Mouse (Mus musculus): ENCODE results near the gene Cog8.

GRCm38 (mm10) chr8:107074128-107074527 lies 17.6 kb upstream of the Cog8 start:
- no peak for TF ChIP-seq HCFC1 (IDR thresholded peaks at IDR 0.05; ENCODE audit: borderline replicate concordance, insufficient read depth, low read length)
- no peak for TF ChIP-seq MAFK (IDR thresholded peaks at IDR 0.05; ENCODE audit: insufficient read depth, low read depth, low read length)
- TF ChIP-seq ZNF384 (IDR thresholded peaks at IDR 0.05; ENCODE audit: low read depth, low read length): no peak
- no peak for TF ChIP-seq CHD2 (IDR thresholded peaks at IDR 0.05; ENCODE audit: low read depth, low read length)
